Mouse (Mus musculus): ENCODE measurements around the gene Prss35. TPM values are rescaled to one million over a fixed set of nuclear protein-coding genes. Genes with fewer than 3 reads are reported as not detected.

Gene Prss35
- total RNA-seq, 1 experiment from 2014 or later: 181 TPM

GRCm38 (mm10) chr9:86734357-86734756 is 9.1 kb upstream of the Prss35 start:
- DNase-seq: no peak

- DNase-seq: no peak
These were observed 8.7 kb upstream of the Prss35 start for GRCm38 (mm10) chr9:86734795-86735194.

GRCm38 (mm10) chr9:86736991-86737390 is 6.5 kb upstream of the Prss35 start:
- no peak for DNase-seq

- DNase-seq: no peak
These were observed 5.4 kb upstream of the Prss35 start for GRCm38 (mm10) chr9:86738067-86738466.

- DNase-seq: no peak
These were observed 4.6 kb upstream of the Prss35 start for GRCm38 (mm10) chr9:86738801-86739200.

- no peak for DNase-seq
These were observed 3.5 kb upstream of the Prss35 start for GRCm38 (mm10) chr9:86739971-86740370.

GRCm38 (mm10) chr9:86744041-86744440 is 592 bp downstream of the Prss35 start:
- DNase-seq: no peak

GRCm38 (mm10) chr9:86745926-86746581 is 2.6 kb downstream of the Prss35 start:
- peak; percentile 54 for DNase-seq

- DNase-seq: no peak
These were observed 19.3 kb downstream of the Prss35 start for GRCm38 (mm10) chr9:86762477-86763376.

- no peak for DNase-seq
These were observed 20.6 kb downstream of the Prss35 start for GRCm38 (mm10) chr9:86764002-86764401.

GRCm38 (mm10) chr9:86766991-86767390 is 23.5 kb downstream of the Prss35 start:
- DNase-seq: no peak

- no peak for DNase-seq
These were observed 29.4 kb downstream of the Prss35 start for GRCm38 (mm10) chr9:86772897-86773296.

GRCm38 (mm10) chr9:86773996-86774395 is 30.5 kb downstream of the Prss35 start:
- DNase-seq: no peak

- DNase-seq: no peak
These were observed 31.9 kb downstream of the Prss35 start for GRCm38 (mm10) chr9:86775374-86775773.

GRCm38 (mm10) chr9:86777309-86777708 is 33.9 kb downstream of the Prss35 start:
- no peak for DNase-seq

GRCm38 (mm10) chr9:86778212-86778611 is 34.8 kb downstream of the Prss35 start:
- DNase-seq: no peak

- DNase-seq: no peak
These were observed 38.0 kb downstream of the Prss35 start for GRCm38 (mm10) chr9:86781426-86781825.

GRCm38 (mm10) chr9:86782836-86783235 is 39.4 kb downstream of the Prss35 start:
- no peak for DNase-seq

GRCm38 (mm10) chr9:86789186-86789585 is 45.7 kb downstream of the Prss35 start:
- no peak for DNase-seq

GRCm38 (mm10) chr9:86791927-86792326 is 48.5 kb downstream of the Prss35 start:
- DNase-seq: no peak

- no peak for DNase-seq
These were observed 51.8 kb downstream of the Prss35 start for GRCm38 (mm10) chr9:86795236-86795635.

- DNase-seq: no peak
These were observed 54.1 kb downstream of the Prss35 start for GRCm38 (mm10) chr9:86797553-86797952.

GRCm38 (mm10) chr9:86798129-86798528 is 54.7 kb downstream of the Prss35 start:
- DNase-seq: no peak

- no peak for DNase-seq
These were observed 55.2 kb downstream of the Prss35 start for GRCm38 (mm10) chr9:86798686-86799085.

All from adrenal gland, postnatal 25 days (tissue).